Mouse (Mus musculus): Measurements from ENCODE around the gene Lpp.

DNA sequence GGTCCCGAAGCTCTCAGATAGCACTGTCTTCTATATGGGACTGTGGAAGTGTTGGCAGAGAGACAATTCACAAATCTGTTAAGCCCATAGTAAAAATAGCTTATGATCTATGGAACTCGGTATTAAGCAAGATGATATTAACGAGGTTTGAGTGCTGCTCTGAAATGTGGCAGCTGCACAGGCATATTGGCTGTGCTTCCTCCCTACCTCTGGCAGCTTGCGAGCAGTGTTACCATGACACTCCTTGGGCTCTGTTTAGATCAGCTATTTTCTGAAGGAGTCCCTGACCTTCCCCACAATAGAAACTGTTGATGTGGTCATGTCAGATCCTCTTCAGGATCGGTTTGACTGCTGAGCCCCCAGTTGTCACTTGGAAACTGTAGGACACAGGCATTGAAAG is 176.4 kb downstream of the Lpp start:
- TF ChIP-seq CTCF (IDR thresholded peaks at IDR 0.05) = no peak
- no peak for TF ChIP-seq POLR2A (IDR thresholded peaks at IDR 0.05; ENCODE audit: insufficient read depth, low read depth, low read length)
- TF ChIP-seq EP300 (IDR thresholded peaks at IDR 0.05; ENCODE audit: insufficient read depth, low read depth, low read length) = no peak
